Mouse (Mus musculus): Measurements from ENCODE around the gene Atp1b2. TPM values are rescaled to one million over a fixed set of nuclear protein-coding genes. Genes with fewer than 3 reads are reported as not detected.

Atp1b2 gene
- polyA plus RNA-seq, 1 experiment from 2014 or later, result 76.2 TPM

GRCm38 (mm10) chr11:69564391-69564790 lies 41.4 kb downstream of the Atp1b2 start:
- no peak overlapping the region for H3K4me2 ChIP-seq
- no peak overlapping the region for H3K27ac ChIP-seq (ENCODE audit: low read depth, low read length)
- peaks cover 11% of the 10 kb centered on the region; the same call in 1 of the 2 replicates for H3K36me3 ChIP-seq (ENCODE audit: control insufficient read depth, insufficient read depth, low read length)
- H3K9ac ChIP-seq (ENCODE audit: low read depth, low read length), result no peak overlapping the region
- no peaks in the 10 kb centered on the region for H3K9me3 ChIP-seq (ENCODE audit: control insufficient read depth, low read length)
- ATAC-seq (replicated peaks; ENCODE audit: low FRiP score), result no peak
- H3K27me3 ChIP-seq (replicated peaks; ENCODE audit: control insufficient read depth, insufficient read depth, low read length), result peaks cover 20% of the 10 kb centered on the region
- H3K4me1 ChIP-seq (replicated peaks; ENCODE audit: control insufficient read depth, insufficient read depth, low read length), result peaks cover 24% of the 10 kb centered on the region
- no peak overlapping the region for H3K4me3 ChIP-seq (ENCODE audit: low read depth, low read length)
- WGBS, result 85% methylated on average over 3 of the region's 3 CpGs
- DNase-seq (ENCODE audit: low spot score), result peak; percentile 30

GRCm38 (mm10) chr11:69563373-69563772 lies 42.4 kb downstream of the Atp1b2 start:
- Histone ChIP-seq H3K9me3 (ENCODE audit: control insufficient read depth, low read length) (no peaks in the 10 kb centered on the region), H3K9ac (ENCODE audit: low read depth, low read length) (no peak overlapping the region), H3K4me3 (ENCODE audit: low read depth, low read length) (no peak overlapping the region), H3K27ac (ENCODE audit: low read depth, low read length) (peak overlapping the region; percentile 13; the same call in 1 of the 2 replicates), H3K4me1 (replicated peaks; ENCODE audit: control insufficient read depth, insufficient read depth, low read length) (peaks cover 34% of the 10 kb centered on the region), H3K27me3 (replicated peaks; ENCODE audit: control insufficient read depth, insufficient read depth, low read length) (peaks cover 24% of the 10 kb centered on the region), H3K4me2 (no peak overlapping the region), H3K36me3 (ENCODE audit: control insufficient read depth, insufficient read depth, low read length) (peaks cover 11% of the 10 kb centered on the region; the same call in 1 of the 2 replicates)
- WGBS, result 68% methylated on average over 13 of the region's 13 CpGs
- ATAC-seq (replicated peaks; ENCODE audit: low FRiP score), result no peak
- DNase-seq (ENCODE audit: low spot score), result no peak

- DNase-seq (ENCODE audit: low spot score) (peak; percentile 36), ATAC-seq (replicated peaks; ENCODE audit: low FRiP score) (no peak)
- Histone ChIP-seq H3K4me3 (ENCODE audit: low read depth, low read length) (no peak overlapping the region), H3K27ac (ENCODE audit: low read depth, low read length) (no peak overlapping the region), H3K9me3 (ENCODE audit: control insufficient read depth, low read length) (no peaks in the 10 kb centered on the region), H3K9ac (ENCODE audit: low read depth, low read length) (no peak overlapping the region), H3K4me1 (replicated peaks; ENCODE audit: control insufficient read depth, insufficient read depth, low read length) (peaks cover 35% of the 10 kb centered on the region), H3K27me3 (replicated peaks; ENCODE audit: control insufficient read depth, insufficient read depth, low read length) (peaks cover 33% of the 10 kb centered on the region), H3K4me2 (peak overlapping the region; percentile 84), H3K36me3 (ENCODE audit: control insufficient read depth, insufficient read depth, low read length) (peaks cover 11% of the 10 kb centered on the region; the same call in 1 of the 2 replicates)
- WGBS, result 56% methylated on average over 16 of the region's 16 CpGs
Observed at GRCm38 (mm10) chr11:69560896-69561854, 44.6 kb downstream of the Atp1b2 start.

- DNase-seq (ENCODE audit: low spot score), result peak; percentile 52
- peak within 1 kb of the TSS; percentile 84 for H3K4me2 ChIP-seq
- H3K4me3 ChIP-seq (ENCODE audit: low read depth, low read length), result peak within 1 kb of the TSS; percentile 53
- ATAC-seq (replicated peaks; ENCODE audit: low FRiP score), result no peak
- H3K9me3 ChIP-seq (ENCODE audit: control insufficient read depth, low read length), result no peaks in the 10 kb centered on the region
- peaks cover 35% of the 10 kb centered on the region for H3K4me1 ChIP-seq (replicated peaks; ENCODE audit: control insufficient read depth, insufficient read depth, low read length)
- peak within 1 kb of the TSS; percentile 61 for H3K9ac ChIP-seq (ENCODE audit: low read depth, low read length)
- H3K27me3 ChIP-seq (replicated peaks; ENCODE audit: control insufficient read depth, insufficient read depth, low read length), result peaks cover 33% of the 10 kb centered on the region
- H3K36me3 ChIP-seq (ENCODE audit: control insufficient read depth, insufficient read depth, low read length), result peaks cover 11% of the 10 kb centered on the region; the same call in 1 of the 2 replicates
- 6% methylated on average over 51 of the region's 59 CpGs for WGBS
- H3K27ac ChIP-seq (ENCODE audit: low read depth, low read length), result peak within 1 kb of the TSS; percentile 50; the same call in 1 of the 2 replicates
Observed at GRCm38 (mm10) chr11:69559851-69560765, 45.6 kb downstream of the Atp1b2 start, which contains the start of gene Efnb3. Efnb3 (minus strand) TSS chr11:69560205.

GRCm38 (mm10) chr11:69559183-69559582 lies 46.6 kb downstream of the Atp1b2 start:
- WGBS, result 12% methylated on average over 5 of the region's 5 CpGs
- peak; percentile 41 for DNase-seq (ENCODE audit: low spot score)
- Histone ChIP-seq H3K36me3 (ENCODE audit: control insufficient read depth, insufficient read depth, low read length) (peaks cover 11% of the 10 kb centered on the region; the same call in 1 of the 2 replicates), H3K27ac (ENCODE audit: low read depth, low read length) (no peak overlapping the region), H3K9me3 (ENCODE audit: control insufficient read depth, low read length) (no peaks in the 10 kb centered on the region), H3K4me1 (replicated peaks; ENCODE audit: control insufficient read depth, insufficient read depth, low read length) (peaks cover 33% of the 10 kb centered on the region), H3K4me2 (peak overlapping the region; percentile 84), H3K27me3 (replicated peaks; ENCODE audit: control insufficient read depth, insufficient read depth, low read length) (peaks cover 33% of the 10 kb centered on the region), H3K4me3 (ENCODE audit: low read depth, low read length) (peak overlapping the region; percentile 53), H3K9ac (ENCODE audit: low read depth, low read length) (peak overlapping the region; percentile 10; the same call in 1 of the 2 replicates)
- 0 out of 2 replicates have a peak, but pooled peaks have one; percentile 29 for ATAC-seq (replicated peaks; ENCODE audit: low FRiP score)

GRCm38 (mm10) chr11:69558756-69559155 lies 47.0 kb downstream of the Atp1b2 start:
- peaks cover 11% of the 10 kb centered on the region; the same call in 1 of the 2 replicates for H3K36me3 ChIP-seq (ENCODE audit: control insufficient read depth, insufficient read depth, low read length)
- no peak overlapping the region; the same call in 1 of the 2 replicates for H3K9ac ChIP-seq (ENCODE audit: low read depth, low read length)
- peak overlapping the region; percentile 53; the same call in 1 of the 2 replicates for H3K4me3 ChIP-seq (ENCODE audit: low read depth, low read length)
- H3K4me2 ChIP-seq, result peak overlapping the region; percentile 84
- DNase-seq (ENCODE audit: low spot score) (peak; percentile 33), ATAC-seq (replicated peaks; ENCODE audit: low FRiP score) (no peak)
- peaks cover 29% of the 10 kb centered on the region for H3K4me1 ChIP-seq (replicated peaks; ENCODE audit: control insufficient read depth, insufficient read depth, low read length)
- peaks cover 33% of the 10 kb centered on the region for H3K27me3 ChIP-seq (replicated peaks; ENCODE audit: control insufficient read depth, insufficient read depth, low read length)
- no peak overlapping the region for H3K27ac ChIP-seq (ENCODE audit: low read depth, low read length)
- WGBS, result 14% methylated on average over 6 of the region's 6 CpGs
- H3K9me3 ChIP-seq (ENCODE audit: control insufficient read depth, low read length), result no peaks in the 10 kb centered on the region

GRCm38 (mm10) chr11:69557381-69557958 lies 48.3 kb downstream of the Atp1b2 start:
- Histone ChIP-seq H3K4me3 (ENCODE audit: low read depth, low read length) (no peak overlapping the region), H3K9ac (ENCODE audit: low read depth, low read length) (no peak overlapping the region), H3K4me1 (replicated peaks; ENCODE audit: control insufficient read depth, insufficient read depth, low read length) (peaks cover 28% of the 10 kb centered on the region), H3K36me3 (ENCODE audit: control insufficient read depth, insufficient read depth, low read length) (peaks cover 6% of the 10 kb centered on the region; the same call in 1 of the 2 replicates), H3K4me2 (no peak overlapping the region), H3K27me3 (replicated peaks; ENCODE audit: control insufficient read depth, insufficient read depth, low read length) (peaks cover 33% of the 10 kb centered on the region), H3K9me3 (ENCODE audit: control insufficient read depth, low read length) (no peaks in the 10 kb centered on the region), H3K27ac (ENCODE audit: low read depth, low read length) (no peak overlapping the region)
- peak; percentile 33 for DNase-seq (ENCODE audit: low spot score)
- ATAC-seq (replicated peaks; ENCODE audit: low FRiP score), result no peak
- WGBS, result 46% methylated on average over 14 of the region's 14 CpGs
